Comparison of ENCODE assay signal across 8 mouse cellular contexts in genomic region chr8:4258678-4259077, GRCm38 (mm10). TPM values are rescaled to one million over a fixed set of nuclear protein-coding genes. Genes with fewer than 3 reads are reported as not detected.
DNase-seq lines count a peak whose midpoint lies in the region; ATAC-seq and TF ChIP-seq lines count a peak whose summit lies in the region.

No protein-coding gene starts in this region.

- no peaks in the 10 kb centered on the region for H3K9me3 ChIP-seq in liver, embryonic 15.5 days (replicated peaks)

- no peak for TF ChIP-seq CTCF in heart, adult 2 months (IDR thresholded peaks at IDR 0.05)
- no peak for TF ChIP-seq CTCF in C2C12 (IDR thresholded peaks at IDR 0.05; ENCODE audit: control insufficient read depth, insufficient read depth, insufficient read length)

- TF ChIP-seq POLR2A in heart, adult 2 months (IDR thresholded peaks at IDR 0.05; ENCODE audit: insufficient read depth, low read depth, low read length), result no peak

- DNase-seq in heart, adult 2 months, result peak in 1 of 2 experiments; percentile 22
- DNase-seq in heart, postnatal 25 days (ENCODE audit: low spot score), result no peak
- peak; percentile 83 for DNase-seq in embryo, embryonic 10.5 days (ENCODE audit: low spot score)
- peak; percentile 13 to 26 for DNase-seq in heart, postnatal 36 days
- DNase-seq in splenic B cell, adult 2 months (ENCODE audit: low read depth, low spot score), result peak; percentile 27
- DNase-seq in gastrocnemius, adult 8-10 months (ENCODE audit: low spot score in 2 of 2), result no peak

- H3K79me2 ChIP-seq in heart, adult 2 months (replicated peaks; ENCODE audit: control insufficient read depth, insufficient read depth, low read length), result no peaks in the 10 kb centered on the region
- H3K79me2 ChIP-seq in C2C12 (ENCODE audit: control insufficient read depth, insufficient read depth), result peaks cover 16% of the 10 kb centered on the region

- peak overlapping the region; percentile 69 for H3ac ChIP-seq in C2C12 (ENCODE audit: control insufficient read depth, insufficient read length, low read depth)

- peak overlapping the region; percentile 100 for H3K4me2 ChIP-seq in liver, embryonic 15.5 days

- no peak for TF ChIP-seq EP300 in heart, adult 2 months (IDR thresholded peaks at IDR 0.05; ENCODE audit: insufficient read depth, low read depth, low read length)

- no peaks in the 10 kb centered on the region for H3K36me3 ChIP-seq in heart, adult 2 months (ENCODE audit: control insufficient read depth, insufficient read depth, low read length)
- H3K36me3 ChIP-seq in C2C12 (ENCODE audit: control insufficient read depth, insufficient read depth), result peaks cover 59% of the 10 kb centered on the region
- H3K36me3 ChIP-seq in liver, embryonic 15.5 days (replicated peaks), result peaks cover 65% of the 10 kb centered on the region
- H3K36me3 ChIP-seq in splenic B cell, adult 2 months (ENCODE audit: control insufficient read depth, insufficient read depth, low read length, poor library complexity, severe bottlenecking), result peaks cover 4% of the 10 kb centered on the region; the same call in 1 of the 2 replicates

- H3K4me1 ChIP-seq in heart, adult 2 months (ENCODE audit: control insufficient read depth, insufficient read depth, low read length), result peaks cover 3% of the 10 kb centered on the region
- peaks cover 30% of the 10 kb centered on the region for H3K4me1 ChIP-seq in liver, embryonic 15.5 days (replicated peaks)

- H3K79me3 ChIP-seq in C2C12 (ENCODE audit: low read depth), result peaks cover 8% of the 10 kb centered on the region

- peak overlapping the region; percentile 40 for H3K9ac ChIP-seq in heart, adult 2 months (ENCODE audit: low read depth, low read length)
- peak overlapping the region; percentile 54 for H3K9ac ChIP-seq in liver, embryonic 15.5 days

- under 1% methylated on average over 32 of the region's 32 CpGs for WGBS in heart, adult 2 months
- WGBS in liver, embryonic 15.5 days (ENCODE audit: insufficient replicate concordance), result under 1% methylated on average over 32 of the region's 32 CpGs

- no peak overlapping the region; the same call in 1 of the 2 replicates for H3K27ac ChIP-seq in heart, adult 2 months
- peak overlapping the region; percentile 29 for H3K27ac ChIP-seq in liver, embryonic 15.5 days (replicated peaks)

- intact Hi-C loops in heart, adult 2 months (cut with DNase I), result loop anchor here (1.0 kb wide), 1 partner anchor 17 kb away; the partner anchor contains the start of gene Timm44
- intact Hi-C loops in heart, postnatal 25 days (cut with DNase I), result loop anchor here (2.0 to 10.0 kb wide), 3 partner anchors 16 to 416 kb away; partner anchors contain the start of gene Timm44
- intact Hi-C loops in heart, postnatal 36 days (cut with DNase I), result loop anchor here (2.0 to 10.0 kb wide), 7 partner anchors 16 to 744 kb away; partner anchors contain the start of genes Pcp2, Pet100, Pnpla6 and Timm44

- H3K27me3 ChIP-seq in heart, adult 2 months (ENCODE audit: control insufficient read depth, insufficient read depth, low read length), result no peaks in the 10 kb centered on the region
- no peaks in the 10 kb centered on the region for H3K27me3 ChIP-seq in C2C12 (ENCODE audit: control insufficient read depth, insufficient read depth, insufficient read length)
- no peaks in the 10 kb centered on the region for H3K27me3 ChIP-seq in liver, embryonic 15.5 days
- H3K27me3 ChIP-seq in splenic B cell, adult 2 months (ENCODE audit: control insufficient read depth, insufficient read depth, low read length, poor library complexity, severe bottlenecking), result no peaks in the 10 kb centered on the region

- H3K4me3 ChIP-seq in heart, adult 2 months, result peak overlapping the region; percentile 56
- peak overlapping the region; percentile 53 for H3K4me3 ChIP-seq in C2C12 (ENCODE audit: insufficient read depth, poor library complexity, severe bottlenecking)
- H3K4me3 ChIP-seq in liver, embryonic 15.5 days (replicated peaks), result peak overlapping the region; percentile 64

- ATAC-seq in liver, embryonic 15.5 days (ENCODE audit: insufficient read depth), result peak; percentile 56

TF ChIP-seq in C2C12, 6 proteins besides CTCF, POLR2A, EP300 and RAD21:
- TF ChIP-seq MYOG (IDR thresholded peaks at IDR 0.05; ENCODE audit: control insufficient read depth, extremely low read depth, insufficient read length) (no peak), MAX (IDR thresholded peaks at IDR 0.05) (no peak), MYOD1 (IDR thresholded peaks at IDR 0.05; ENCODE audit: control insufficient read depth, insufficient read length, low read depth) (no peak), USF1 (IDR thresholded peaks at IDR 0.05; ENCODE audit: low read depth) (no peak), FOSL1 (IDR thresholded peaks at IDR 0.05; ENCODE audit: insufficient read depth, low read length, poor library complexity, severe bottlenecking) (no peak), CEBPB (IDR thresholded peaks at IDR 0.05; ENCODE audit: low read depth) (no peak)

RNA-seq across cellular contexts. Expression of gene Ctxn1, which starts 0.4 kb away (rescaled TPM):
- total RNA-seq in heart, adult 2 months (2021), result under 1 TPM; 0.60 to 0.91 TPM
- polyA plus RNA-seq in heart, adult 2 months (2012; rRNA removed), result 5.2 and 5.7 TPM in 2 replicates
- 1 to 10 TPM in 1 of 2 experiments, under 1 TPM in 1; 0.75 to 1.1 TPM for total RNA-seq in heart, postnatal 25 days (2021)
- polyA plus RNA-seq in C2C12 (2012; fragmentation: generic; extraction: Trizol), result 45.0 TPM
- under 1 TPM; 0.57 to 0.97 TPM for total RNA-seq in heart, postnatal 36 days (2021)
- 1.9 and 2.4 TPM in 2 replicates for polyA plus RNA-seq in liver, embryonic 15.5 days (2015; fragmentation: Nextera tagmentation; extraction: Ambion mirVana)
- under 1 TPM in 3 of 4 experiments, not detected in 1; 0.24 to 0.56 (median 0.27) TPM for total RNA-seq in gastrocnemius, adult 8-10 months (2022)

RNA-seq across cellular contexts. Expression of gene Snapc2, which starts 5.8 kb away (rescaled TPM):
- total RNA-seq in heart, adult 2 months (2021), result 10 to 100 TPM; 14.7 to 16.2 TPM
- polyA plus RNA-seq in heart, adult 2 months (2012; rRNA removed), result 18.5 and 38.1 TPM in 2 replicates
- total RNA-seq in heart, postnatal 25 days (2021), result 10 to 100 TPM; 14.4 to 15.0 TPM
- 44.1 TPM for polyA plus RNA-seq in C2C12 (2012; fragmentation: generic; extraction: Trizol)
- 10 to 100 TPM; 15.6 to 16.4 TPM for total RNA-seq in heart, postnatal 36 days (2021)
- polyA plus RNA-seq in liver, embryonic 15.5 days (2015; fragmentation: Nextera tagmentation; extraction: Ambion mirVana), result 17.8 and 21.8 TPM in 2 replicates
- total RNA-seq in gastrocnemius, adult 8-10 months (2022), result 10 to 100 TPM; 10.5 to 11.7 (median 11.5) TPM

RNA-seq across cellular contexts. Expression of gene Tgfbr3l, which starts 10.7 kb away (rescaled TPM):
- 1 to 10 TPM; 2.7 to 3.8 TPM for total RNA-seq in heart, adult 2 months (2021)
- 10.0 and 12.1 TPM in 2 replicates for polyA plus RNA-seq in heart, adult 2 months (2012; rRNA removed)
- total RNA-seq in heart, postnatal 25 days (2021), result 1 to 10 TPM; 2.4 to 2.5 TPM
- 0.59 TPM for polyA plus RNA-seq in C2C12 (2012; fragmentation: generic; extraction: Trizol)
- 1 to 10 TPM; 2.5 to 3.9 TPM for total RNA-seq in heart, postnatal 36 days (2021)
- polyA plus RNA-seq in liver, embryonic 15.5 days (2015; fragmentation: Nextera tagmentation; extraction: Ambion mirVana), result 0.36 and 0.68 TPM in 2 replicates
- total RNA-seq in gastrocnemius, adult 8-10 months (2022), result 1 to 10 TPM in 3 of 4 experiments, under 1 TPM in 1; 0.82 to 3.6 (median 1.7) TPM

RNA-seq across cellular contexts. Expression of gene Timm44, which starts 17.0 kb away (rescaled TPM):
- 100 to 1,000 TPM in 1 of 2 experiments, 10 to 100 TPM in 1; 92.4 to 105 TPM for total RNA-seq in heart, adult 2 months (2021)
- polyA plus RNA-seq in heart, adult 2 months (2012; rRNA removed), result 92.8 and 117 TPM in 2 replicates
- total RNA-seq in heart, postnatal 25 days (2021), result 100 to 1,000 TPM; 117 TPM
- polyA plus RNA-seq in C2C12 (2012; fragmentation: generic; extraction: Trizol), result 38.0 TPM
- total RNA-seq in heart, postnatal 36 days (2021), result 100 to 1,000 TPM; 107 to 126 TPM
- polyA plus RNA-seq in liver, embryonic 15.5 days (2015; fragmentation: Nextera tagmentation; extraction: Ambion mirVana), result 27.8 and 31.4 TPM in 2 replicates
- 10 to 100 TPM; 53.9 to 58.7 (median 54.8) TPM for total RNA-seq in gastrocnemius, adult 8-10 months (2022)

RNA-seq across cellular contexts. Expression of gene Gm49320, which starts 20.0 kb away (rescaled TPM):
- under 1 TPM in 1 of 2 experiments, not detected in 1; 0.45 TPM for total RNA-seq in heart, adult 2 months (2021)
- 0.64 and 2.6 TPM in 2 replicates for polyA plus RNA-seq in heart, adult 2 months (2012; rRNA removed)
- total RNA-seq in heart, postnatal 25 days (2021), result not detected
- 0.11 TPM for polyA plus RNA-seq in C2C12 (2012; fragmentation: generic; extraction: Trizol)
- total RNA-seq in heart, postnatal 36 days (2021), result under 1 TPM in 1 of 2 experiments, not detected in 1; 0.44 TPM
- 0.10 and 0.17 TPM in 2 replicates for polyA plus RNA-seq in liver, embryonic 15.5 days (2015; fragmentation: Nextera tagmentation; extraction: Ambion mirVana)
- total RNA-seq in gastrocnemius, adult 8-10 months (2022), result not detected

Comparison
In these comparisons a context has a peak if more than half of its experiments do, and no peak if none do; other contexts are left out.
1. DNase-seq: peak in embryo, embryonic 10.5 days (single experiment), heart, postnatal 36 days (2 of 2) and splenic B cell, adult 2 months (single experiment); none in heart, postnatal 25 days (single experiment) and gastrocnemius, adult 8-10 months (0 of 2).
2. Peak in every context shown above with its lines, with median percentiles within 50 percentile points of each other: H3K4me3 ChIP-seq.